Mouse (Mus musculus): Measurements from ENCODE around the gene Olfr63. TPM values are rescaled to one million over a fixed set of nuclear protein-coding genes. Genes with fewer than 3 reads are reported as not detected.
"Not testable (repeated sequence)": the region's sequence is repeated elsewhere in the genome, so short reads cannot be mapped to it uniquely, and the experiment has no call there.

Gene Olfr63
- total RNA-seq (2021) = not detected
- long read RNA-seq = 0 reads

DNA sequence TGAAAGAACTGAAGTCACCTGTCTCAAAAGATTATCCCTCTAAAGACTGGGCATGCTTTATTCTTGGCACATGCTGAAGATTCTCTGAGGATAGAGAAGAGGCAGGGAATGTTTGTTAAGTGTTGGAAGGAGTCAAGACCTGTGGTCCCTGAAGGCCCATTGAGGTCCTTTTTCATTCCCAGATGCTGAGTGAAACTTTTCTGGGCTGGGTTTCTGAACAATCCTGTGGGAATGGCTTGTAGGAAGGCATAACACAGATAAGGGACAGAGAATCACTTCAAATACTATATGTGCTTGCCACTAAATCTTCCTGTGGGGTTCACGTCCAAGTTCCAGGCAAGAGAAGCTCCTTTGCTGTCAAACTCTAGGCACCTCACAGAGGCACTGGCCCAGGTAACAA, at the start of gene Olfr63:
Olfr63 (plus strand) TSS at position 301 of the 400 bp plus-strand sequence.
- no peak for DNase-seq (ENCODE audit: low spot score in 2 of 2)

- no peak for DNase-seq (ENCODE audit: low spot score in 2 of 2)
These were observed 42.9 kb upstream of the Olfr63 start, which contains the start of gene Olfr1564 for GRCm38 (mm10) chr17:33221590-33221989. Olfr1564 (minus strand) TSS chr17:33221690.

- DNase-seq (ENCODE audit: low spot score in 2 of 2) = not testable (repeated sequence)
These were observed 27.8 kb upstream of the Olfr63 start for GRCm38 (mm10) chr17:33236646-33237045.

DNA sequence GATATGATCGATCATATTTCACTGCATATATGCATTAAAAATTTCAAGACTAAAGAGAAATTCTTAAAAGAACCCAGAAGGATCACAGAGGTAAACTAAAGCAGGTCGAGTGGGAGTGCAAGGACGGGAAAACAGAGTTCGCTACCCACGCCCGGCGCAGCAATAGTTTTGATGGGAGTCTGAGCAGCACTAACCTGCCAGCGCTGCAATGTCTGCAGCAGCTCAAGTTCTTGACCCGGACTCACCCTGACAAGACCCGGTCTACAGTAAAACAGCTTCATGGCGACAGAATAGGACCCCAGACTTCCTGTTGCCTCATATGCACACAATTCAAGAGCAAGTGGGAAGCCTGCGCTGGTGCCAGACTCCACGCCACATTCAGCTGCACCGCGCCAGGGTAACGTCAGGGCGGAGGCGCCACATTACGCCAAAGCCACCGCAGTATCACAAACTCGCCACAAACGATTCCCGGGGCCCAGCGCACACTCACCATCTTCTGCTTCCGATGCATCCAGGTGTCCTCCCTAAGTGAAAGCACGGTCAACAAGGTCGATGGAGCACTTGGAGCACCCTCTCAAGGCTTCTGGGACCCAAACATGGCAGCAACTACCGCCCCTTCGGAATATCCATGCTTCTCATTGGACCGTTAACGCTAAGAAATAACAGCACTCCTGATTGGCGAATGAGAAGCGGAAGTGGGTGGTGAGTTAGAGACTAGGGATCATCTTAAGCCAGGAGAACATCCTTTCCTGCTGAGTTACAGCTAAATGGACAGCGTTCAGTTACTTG, 9.8 kb upstream of the Olfr63 start, which contains the start of gene Zfp955a:
Zfp955a (minus strand) TSS at position 616 of the 789 bp plus-strand sequence.
- not testable (repeated sequence) for DNase-seq (ENCODE audit: low spot score in 2 of 2)

DNA sequence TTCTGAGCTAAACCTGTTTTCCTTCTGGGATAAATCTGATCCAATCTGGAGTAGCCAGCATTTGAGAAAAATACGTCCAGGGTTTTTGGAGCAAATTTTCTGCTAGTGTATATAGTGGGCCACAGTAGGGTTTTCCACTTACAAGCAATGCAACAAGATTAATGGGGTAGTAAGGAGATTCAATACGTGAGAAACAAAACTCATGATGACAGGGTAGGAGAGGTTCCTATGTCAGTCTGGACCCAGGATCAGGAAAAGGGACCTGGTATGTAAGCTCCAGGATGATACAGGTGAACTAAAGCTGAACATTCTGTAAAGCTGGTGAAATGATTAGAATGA, 9.2 kb upstream of the Olfr63 start:
- not testable (repeated sequence) for DNase-seq (ENCODE audit: low spot score in 2 of 2)

- no peak for DNase-seq (ENCODE audit: low spot score in 2 of 2)
These were observed 4.4 kb downstream of the Olfr63 start for GRCm38 (mm10) chr17:33268907-33269306.

GRCm38 (mm10) chr17:33289039-33289875, 24.8 kb downstream of the Olfr63 start, which contains the start of gene Zfp955b:
Zfp955b (plus strand) TSS chr17:33289544.
- DNase-seq (ENCODE audit: low spot score in 2 of 2) = not testable (repeated sequence)

DNA sequence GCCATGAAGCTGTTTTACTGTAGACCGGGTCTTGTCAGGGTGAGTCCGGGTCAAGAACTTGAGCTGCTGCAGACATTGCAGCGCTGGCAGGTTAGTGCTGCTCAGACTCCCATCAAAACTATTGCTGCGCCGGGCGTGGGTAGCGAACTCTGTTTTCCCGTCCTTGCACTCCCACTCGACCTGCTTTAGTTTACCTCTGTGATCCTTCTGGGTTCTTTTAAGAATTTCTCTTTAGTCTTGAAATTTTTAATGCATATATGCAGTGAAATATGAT, 25.3 kb downstream of the Olfr63 start:
- DNase-seq (ENCODE audit: low spot score in 2 of 2) = not testable (repeated sequence)

Other genes starting within 250 kb of the Olfr63 start
- gene Zfp763, start 231.3 kb upstream of the Olfr63 start, total RNA-seq (2021) = 10 to 100 TPM; 17.9 to 22.3 TPM
- gene 4921501E09Rik, start 196.6 kb upstream of the Olfr63 start, total RNA-seq (2021) = not detected
- gene Zfp563, start 175.4 kb upstream of the Olfr63 start, total RNA-seq (2021) = 10 to 100 TPM; 20.6 to 21.5 TPM
- 1 to 10 TPM; 1.0 to 1.2 TPM for gene Morc2b, start 125.0 kb upstream of the Olfr63 start, total RNA-seq (2021)
- gene Olfr55, start 96.2 kb upstream of the Olfr63 start, total RNA-seq (2021) = not detected
- not detected for gene Olfr239, start 73.4 kb upstream of the Olfr63 start, total RNA-seq (2021)
- under 1 TPM; 0.42 to 0.59 TPM for gene Olfr1564, start 43.0 kb upstream of the Olfr63 start, total RNA-seq (2021)
- 10 to 100 TPM; 13.9 to 15.0 TPM for gene Zfp955a, start 9.5 kb upstream of the Olfr63 start, total RNA-seq (2021)
- gene Zfp955b, start 24.9 kb downstream of the Olfr63 start, total RNA-seq (2021) = 10 to 100 TPM; 21.5 to 26.8 TPM
- gene Zfp81, start 94.2 kb downstream of the Olfr63 start, total RNA-seq (2021) = 10 to 100 TPM; 26.5 to 28.8 TPM
- 10 to 100 TPM in 1 of 2 experiments, 1 to 10 TPM in 1; 9.2 to 11.7 TPM for gene Zfp101, start 130.0 kb downstream of the Olfr63 start, total RNA-seq (2021)
- under 1 TPM in 1 of 2 experiments, not detected in 1; 0.43 TPM for gene Actl9, start 168.2 kb downstream of the Olfr63 start, total RNA-seq (2021)

All from layer of hippocampus, postnatal 10 days (tissue).